Mouse (Mus musculus): ENCODE measurements at regions not wholly inside any gene's neighbourhood (a gene's known extent, or its start where the extent isn't known, plus 50 kb on each side); places are given as distances from the start of the nearest gene placed in this dataset.

DNA sequence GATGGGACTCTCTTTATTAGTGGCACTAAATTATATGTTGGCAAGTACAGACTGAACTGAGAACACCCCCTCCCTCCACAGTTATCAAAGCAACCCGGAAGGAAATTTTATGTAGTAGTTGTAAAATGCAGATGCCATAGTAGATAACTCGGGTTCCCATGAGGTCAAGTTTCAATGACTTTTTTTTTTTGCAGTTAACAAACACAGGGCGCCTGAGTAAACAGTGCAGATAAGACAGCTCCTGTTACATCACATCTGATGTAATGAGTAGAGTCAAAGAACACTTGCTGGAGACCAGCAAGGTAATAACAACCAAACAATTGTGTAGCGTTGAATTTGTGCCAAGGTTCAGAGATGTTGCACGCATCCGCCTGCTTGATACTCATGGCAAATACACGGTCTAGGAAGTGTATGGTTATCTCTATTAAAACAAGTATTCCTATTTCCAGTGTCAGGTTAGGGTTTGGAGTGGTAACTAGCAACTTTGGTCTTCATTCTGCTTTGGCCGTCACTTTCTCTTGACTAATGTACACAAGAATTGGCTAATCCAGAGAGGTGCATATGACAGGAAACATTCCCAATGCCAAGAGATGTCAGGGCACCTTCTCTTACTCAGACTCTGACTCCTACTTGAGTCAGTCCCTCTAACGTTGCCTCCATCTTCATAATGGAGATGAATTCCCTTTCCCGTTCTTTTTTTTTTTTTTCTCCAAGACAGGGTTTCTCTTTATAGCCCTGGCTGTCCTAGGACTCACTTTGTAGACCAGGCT lies 66.3 kb upstream of the Sp4 start:
- DNase-seq (ENCODE audit: low spot score in 2 of 2): no peak
- intact Hi-C loops (cut with DNase I): no loop called here

DNA sequence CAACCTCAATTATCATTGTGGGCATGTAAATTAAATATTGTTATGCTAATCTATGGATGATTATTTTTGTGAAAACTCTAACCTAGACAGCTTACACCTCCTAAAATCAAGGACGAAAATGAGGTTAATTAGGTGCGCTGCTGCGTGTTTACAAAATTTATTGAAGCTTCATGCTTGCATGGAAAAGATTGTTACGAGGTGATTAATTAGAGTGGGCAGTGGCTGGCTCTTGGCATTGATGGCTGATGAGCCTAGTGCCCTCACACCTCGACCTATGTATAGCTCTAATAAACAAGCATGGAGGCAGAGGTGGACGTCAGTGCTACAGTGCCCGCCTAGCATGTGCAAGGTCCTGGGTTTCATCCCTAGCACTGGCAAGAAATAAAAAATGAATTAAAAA lies 51.6 kb upstream of the Sp4 start:
- intact Hi-C loops (cut with DNase I): no loop called here
- no peak for DNase-seq (ENCODE audit: low spot score in 2 of 2)

DNA sequence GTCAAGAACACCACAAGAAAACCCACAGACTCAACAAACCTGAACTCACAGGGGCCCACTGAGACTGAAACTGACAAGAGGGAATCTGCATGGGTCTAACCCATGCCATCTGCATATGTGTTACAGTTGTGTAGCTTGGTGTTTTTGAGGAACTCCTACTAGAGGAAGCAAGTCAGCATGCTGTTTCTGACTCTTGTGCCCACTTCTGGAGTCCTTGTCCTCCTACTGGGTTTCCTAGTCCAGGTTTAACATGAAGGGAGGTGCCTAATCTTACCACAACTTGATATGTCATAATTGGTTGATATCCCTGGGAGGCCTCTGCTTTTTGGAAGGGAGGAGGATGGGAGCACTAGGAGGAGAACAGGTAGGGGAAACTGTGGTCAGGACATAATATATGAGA lies 50.2 kb upstream of the Sp4 start:
- intact Hi-C loops (cut with DNase I): no loop called here
- no peak for DNase-seq (ENCODE audit: low spot score in 2 of 2)
